Mouse (Mus musculus): Measurements from ENCODE around the gene Plce1.
A peak's percentile ranks its signal among the peaks of the same experiment; 100 is the strongest.

Plce1 gene

GRCm38 (mm10) chr19:38818766-38819426, 338.0 kb downstream of the Plce1 start, which contains the start of gene Noc3l:
Noc3l (minus strand) TSS chr19:38819237.
- peak; percentile 81 for DNase-seq (ENCODE audit: low read depth, low spot score)

GRCm38 (mm10) chr19:38819427-38819802, 338.5 kb downstream of the Plce1 start:
- no peak for DNase-seq (ENCODE audit: low read depth, low spot score)

- peak; percentile 61 for DNase-seq (ENCODE audit: low read depth, low spot score)
These were observed 339.4 kb downstream of the Plce1 start for GRCm38 (mm10) chr19:38820186-38820804.

- no peak for DNase-seq (ENCODE audit: low read depth, low spot score)
These were observed 352.3 kb downstream of the Plce1 start for GRCm38 (mm10) chr19:38833224-38833623.
